Mouse (Mus musculus): Measurements from ENCODE around the gene Snrnp40. TPM values are rescaled to one million over a fixed set of nuclear protein-coding genes. Genes with fewer than 3 reads are reported as not detected.
A peak's percentile ranks its signal among the peaks of the same experiment; 100 is the strongest.

The Snrnp40 gene
- total and polyA plus RNA-seq, 2 experiments from 2014 or later = 74.3 to 99.3 TPM

DNA sequence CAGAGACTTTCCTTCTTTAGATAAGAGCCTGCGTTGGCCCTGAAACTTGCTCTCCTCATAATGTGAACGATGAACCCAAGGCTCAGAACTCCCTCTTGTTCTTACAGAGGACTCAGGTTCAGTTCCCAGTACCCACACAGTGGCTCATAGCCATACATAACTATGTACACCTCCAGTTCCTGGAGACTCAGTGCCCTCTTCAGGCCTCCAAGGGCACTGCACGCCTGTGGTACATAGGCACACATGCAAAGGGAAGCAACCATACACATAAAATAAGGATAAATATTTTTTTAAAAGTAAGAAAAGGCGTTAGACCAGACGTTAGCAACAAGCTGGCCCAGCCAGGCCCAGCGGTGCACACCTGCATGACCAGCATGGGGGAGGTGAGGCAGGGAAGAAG, 10.3 kb upstream of the Snrnp40 start:
- TF ChIP-seq CTCF (IDR thresholded peaks at IDR 0.05; ENCODE audit: low read depth) = peak; percentile 53
- ATAC-seq (no peak), DNase-seq (no peak)
- Histone ChIP-seq H3K4me2 (ENCODE audit: low read depth) (no peak overlapping the region), H3K9me3 (ENCODE audit: low read length) (no peaks in the 10 kb centered on the region), H3K4me1 (ENCODE audit: insufficient read depth) (no peaks in the 10 kb centered on the region), H3K36me3 (ENCODE audit: insufficient read depth) (peaks cover 63% of the 10 kb centered on the region), H3K27me3 (ENCODE audit: insufficient read depth, low read length) (no peaks in the 10 kb centered on the region), H3K27ac (ENCODE audit: low read depth, low read length) (no peak overlapping the region), H3K4me3 (ENCODE audit: low read depth, low read length) (no peak overlapping the region), H3K9ac (no peak overlapping the region)
- WGBS = 95% methylated on average over 6 of the region's 6 CpGs

DNA sequence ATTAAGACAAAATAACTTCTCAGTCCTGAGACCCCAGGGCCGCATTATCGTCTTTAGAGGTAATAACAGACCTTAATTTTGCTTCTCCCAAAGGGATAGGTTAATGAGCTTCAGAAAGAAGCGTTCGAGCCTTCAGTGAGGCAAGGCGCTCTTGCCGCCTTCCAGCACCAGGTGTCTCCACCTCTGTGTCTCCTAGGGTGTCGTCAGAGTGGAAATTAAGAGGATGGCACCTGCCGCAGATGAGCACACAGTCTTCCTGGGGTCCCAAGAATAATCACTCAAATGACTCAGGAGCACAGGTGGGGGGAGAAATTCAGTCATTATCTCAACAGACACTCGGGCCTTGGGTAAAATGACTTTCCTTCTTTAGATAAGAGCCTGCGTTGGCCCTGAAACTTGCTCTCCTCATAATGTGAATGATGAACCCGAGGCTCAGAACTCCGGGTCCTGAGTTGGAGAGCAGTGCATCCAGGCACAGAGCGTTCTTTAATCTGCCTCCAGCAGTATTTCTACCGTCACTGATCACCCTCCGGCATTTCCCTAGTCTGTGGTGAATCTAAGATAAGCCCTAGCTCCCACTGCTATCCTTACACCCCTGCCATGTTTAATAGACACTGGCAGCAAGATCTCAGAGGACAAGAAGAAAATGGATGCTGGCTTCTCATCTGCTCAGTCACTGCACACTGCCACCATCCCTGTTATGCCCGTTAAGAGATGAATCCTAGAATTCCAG, 9.1 kb upstream of the Snrnp40 start:
- no peak overlapping the region for H3K27ac ChIP-seq (ENCODE audit: low read depth, low read length)
- H3K9ac ChIP-seq = no peak overlapping the region
- H3K9me3 ChIP-seq (ENCODE audit: low read length) = no peaks in the 10 kb centered on the region
- H3K4me2 ChIP-seq (ENCODE audit: low read depth) = no peak overlapping the region
- H3K36me3 ChIP-seq (ENCODE audit: insufficient read depth) = peaks cover 62% of the 10 kb centered on the region
- peak; percentile 45 for TF ChIP-seq CTCF (IDR thresholded peaks at IDR 0.05; ENCODE audit: low read depth)
- DNase-seq = no peak
- no peaks in the 10 kb centered on the region for H3K27me3 ChIP-seq (ENCODE audit: insufficient read depth, low read length)
- WGBS = 88% methylated on average over 16 of the region's 16 CpGs
- ATAC-seq = no peak
- H3K4me1 ChIP-seq (ENCODE audit: insufficient read depth) = no peaks in the 10 kb centered on the region
- no peak overlapping the region for H3K4me3 ChIP-seq (ENCODE audit: low read depth, low read length)

DNA sequence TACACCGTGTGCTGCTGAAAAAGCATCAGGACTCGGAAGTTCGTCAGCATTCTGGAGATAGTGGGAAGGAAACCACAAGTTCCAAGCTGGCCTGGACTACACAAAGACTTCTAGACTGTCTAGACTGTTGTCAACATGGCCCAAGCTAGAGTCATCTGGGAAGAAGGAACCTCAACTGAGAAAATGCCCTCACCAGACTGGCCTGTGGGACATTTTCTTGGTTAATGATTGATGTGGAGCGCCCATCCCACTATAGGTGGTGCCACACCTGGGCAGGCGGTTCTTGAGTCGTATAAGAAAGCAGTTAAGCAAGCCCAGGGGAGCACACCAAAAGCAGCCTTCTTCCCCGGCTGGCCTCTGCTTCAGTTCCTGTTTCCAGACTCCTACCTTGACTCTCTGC, 7.3 kb upstream of the Snrnp40 start:
- H3K9ac ChIP-seq = no peak overlapping the region
- H3K9me3 ChIP-seq (ENCODE audit: low read length) = no peaks in the 10 kb centered on the region
- H3K4me2 ChIP-seq (ENCODE audit: low read depth) = no peak overlapping the region
- TF ChIP-seq CTCF (IDR thresholded peaks at IDR 0.05; ENCODE audit: low read depth) = no peak
- WGBS = 95% methylated on average over 7 of the region's 7 CpGs
- ATAC-seq (no peak), DNase-seq (no peak)
- no peaks in the 10 kb centered on the region for H3K4me1 ChIP-seq (ENCODE audit: insufficient read depth)
- peaks cover 56% of the 10 kb centered on the region for H3K36me3 ChIP-seq (ENCODE audit: insufficient read depth)
- no peak overlapping the region for H3K27ac ChIP-seq (ENCODE audit: low read depth, low read length)
- no peak overlapping the region for H3K4me3 ChIP-seq (ENCODE audit: low read depth, low read length)
- no peaks in the 10 kb centered on the region for H3K27me3 ChIP-seq (ENCODE audit: insufficient read depth, low read length)

DNA sequence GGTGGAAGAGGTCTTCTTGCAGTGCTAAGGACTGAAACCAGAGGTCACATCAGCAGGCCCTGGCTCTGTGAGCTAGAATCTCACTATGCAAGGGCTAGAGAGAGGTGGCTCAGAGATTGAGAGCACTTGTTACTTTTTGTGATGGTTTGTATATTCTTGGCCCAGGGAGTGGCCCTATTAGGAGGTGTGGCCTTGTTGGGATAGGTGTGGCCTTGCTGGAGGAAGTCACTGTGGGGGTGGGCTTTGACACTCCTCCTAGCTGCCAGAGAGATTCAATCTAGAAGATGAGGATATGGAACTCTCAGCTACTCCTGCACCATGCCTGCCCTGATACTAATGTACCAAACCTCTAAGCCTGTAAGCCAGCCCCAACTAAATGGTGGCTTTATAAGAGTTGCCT, 2.0 kb upstream of the Snrnp40 start:
- no peak overlapping the region for H3K9ac ChIP-seq
- DNase-seq (no peak), ATAC-seq (no peak)
- no peak overlapping the region for H3K4me2 ChIP-seq (ENCODE audit: low read depth)
- H3K4me3 ChIP-seq (ENCODE audit: low read depth, low read length) = no peak overlapping the region
- peaks cover 12% of the 10 kb centered on the region; the same call in 1 of the 2 replicates for H3K4me1 ChIP-seq (ENCODE audit: insufficient read depth)
- H3K9me3 ChIP-seq (ENCODE audit: low read length) = no peaks in the 10 kb centered on the region
- H3K27me3 ChIP-seq (ENCODE audit: insufficient read depth, low read length) = no peaks in the 10 kb centered on the region
- H3K27ac ChIP-seq (ENCODE audit: low read depth, low read length) = no peak overlapping the region
- peaks cover 16% of the 10 kb centered on the region for H3K36me3 ChIP-seq (ENCODE audit: insufficient read depth)
- TF ChIP-seq CTCF (IDR thresholded peaks at IDR 0.05; ENCODE audit: low read depth) = no peak

DNA sequence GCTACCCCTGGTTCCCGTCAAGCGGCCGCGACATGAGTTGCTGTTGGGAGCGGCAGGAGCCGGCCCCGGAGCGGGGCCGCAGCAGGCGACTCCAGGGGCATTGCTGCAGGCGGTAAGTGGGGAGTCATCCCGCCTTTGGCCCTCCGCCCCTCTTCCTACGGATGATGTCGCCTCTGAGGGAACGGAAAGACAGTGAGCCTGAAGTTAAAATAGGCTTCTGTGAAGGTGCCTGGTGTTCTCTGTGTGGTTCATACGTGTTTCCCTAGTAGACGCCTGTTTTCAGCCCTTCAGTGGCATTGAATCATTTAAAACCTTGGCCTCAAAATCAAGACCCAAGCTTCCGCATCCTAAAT, 282 bp downstream of the Snrnp40 start:
- Histone ChIP-seq H3K27me3 (ENCODE audit: insufficient read depth, low read length) (no peaks in the 10 kb centered on the region), H3K4me2 (ENCODE audit: low read depth) (peak overlapping the region; percentile 75), H3K9me3 (ENCODE audit: low read length) (no peaks in the 10 kb centered on the region), H3K9ac (peak overlapping the region; percentile 74), H3K4me3 (ENCODE audit: low read depth, low read length) (peak overlapping the region; percentile 93), H3K4me1 (ENCODE audit: insufficient read depth) (peaks cover 12% of the 10 kb centered on the region; the same call in 1 of the 2 replicates), H3K27ac (ENCODE audit: low read depth, low read length) (peak overlapping the region; percentile 89), H3K36me3 (ENCODE audit: insufficient read depth) (peaks cover 24% of the 10 kb centered on the region)
- no peak; the same call in 1 of the 2 replicates for TF ChIP-seq CTCF (IDR thresholded peaks at IDR 0.05; ENCODE audit: low read depth)
- under 1% methylated on average over 19 of the region's 19 CpGs for WGBS
- ATAC-seq = peak; percentile 28
- no peak for DNase-seq

DNA sequence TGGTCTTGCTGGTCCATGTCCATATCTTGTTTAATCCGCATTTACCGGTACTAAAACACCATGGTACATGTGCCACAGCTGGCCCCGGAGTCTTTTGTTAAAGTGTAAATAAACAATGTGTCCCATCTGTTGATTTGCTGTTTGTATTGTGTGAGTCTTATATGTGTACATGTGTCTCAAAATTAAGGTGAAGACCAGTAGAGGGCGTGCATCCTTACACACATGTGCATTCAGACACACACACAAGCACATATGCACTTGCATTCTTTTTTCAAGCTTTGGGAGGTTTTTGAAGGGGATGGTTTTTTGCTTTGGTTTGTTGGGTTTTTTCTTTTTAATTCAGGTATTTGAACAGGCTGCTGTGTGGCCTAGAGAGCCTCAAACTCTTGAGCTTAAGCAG, 16.7 kb downstream of the Snrnp40 start:
- no peak for ATAC-seq
- no peak overlapping the region for H3K4me2 ChIP-seq (ENCODE audit: low read depth)
- TF ChIP-seq CTCF (IDR thresholded peaks at IDR 0.05; ENCODE audit: low read depth) = peak; percentile 54
- no peaks in the 10 kb centered on the region for H3K27me3 ChIP-seq (ENCODE audit: insufficient read depth, low read length)
- peak; percentile 34 for DNase-seq
- no peak overlapping the region for H3K27ac ChIP-seq (ENCODE audit: low read depth, low read length)
- peaks cover 65% of the 10 kb centered on the region for H3K36me3 ChIP-seq (ENCODE audit: insufficient read depth)
- WGBS = 84% methylated on average over 4 of the region's 4 CpGs
- H3K4me3 ChIP-seq (ENCODE audit: low read depth, low read length) = no peak overlapping the region
- no peaks in the 10 kb centered on the region for H3K9me3 ChIP-seq (ENCODE audit: low read length)
- H3K4me1 ChIP-seq (ENCODE audit: insufficient read depth) = no peaks in the 10 kb centered on the region
- no peak overlapping the region for H3K9ac ChIP-seq

DNA sequence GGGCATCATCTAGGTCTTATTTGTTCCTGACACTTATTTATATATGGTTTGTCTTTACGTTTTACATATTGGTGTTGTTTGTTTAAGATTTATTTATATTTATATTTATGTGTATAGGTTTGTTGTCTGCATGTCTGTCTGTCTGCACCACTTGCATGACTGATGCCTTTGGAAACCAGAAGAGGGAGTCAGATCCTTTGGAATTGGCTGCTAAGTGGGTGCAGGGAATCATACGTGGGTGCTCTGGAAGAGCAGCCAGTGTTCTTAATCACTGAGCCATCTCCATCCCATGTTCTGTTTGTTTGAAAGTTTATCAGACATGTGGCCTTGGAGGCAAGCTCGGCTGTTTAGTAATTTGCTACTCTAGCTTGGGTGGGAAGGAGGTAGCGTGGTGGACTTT, 17.6 kb downstream of the Snrnp40 start:
- H3K27me3 ChIP-seq (ENCODE audit: insufficient read depth, low read length) = no peaks in the 10 kb centered on the region
- ATAC-seq = no peak
- 93% methylated on average over 4 of the region's 4 CpGs for WGBS

More for the DNA sequence above, 17.6 kb downstream of the Snrnp40 start:
- DNase-seq = no peak
- Histone ChIP-seq H3K9ac (no peak overlapping the region), H3K4me3 (ENCODE audit: low read depth, low read length) (no peak overlapping the region), H3K27ac (ENCODE audit: low read depth, low read length) (no peak overlapping the region), H3K4me1 (ENCODE audit: insufficient read depth) (no peaks in the 10 kb centered on the region), H3K9me3 (ENCODE audit: low read length) (no peaks in the 10 kb centered on the region), H3K4me2 (ENCODE audit: low read depth) (no peak overlapping the region), H3K36me3 (ENCODE audit: insufficient read depth) (peaks cover 65% of the 10 kb centered on the region)
- no peak for TF ChIP-seq CTCF (IDR thresholded peaks at IDR 0.05; ENCODE audit: low read depth)
